Mouse (Mus musculus) stomach, postnatal 0 days (tissue): ENCODE measurements around the gene Gm9732.
"Not testable (repeated sequence)": the region's sequence is repeated elsewhere in the genome, so short reads cannot be mapped to it uniquely, and the experiment has no call there.

Source experiments
- CTCF ChIP-seq: IDR thresholded peaks from 2 replicates; pipeline ENCODE4 v1.5.1; 2016; ENCODE audit warnings: antibody characterized with exemption, low read depth, mild to moderate bottlenecking, moderate library complexity
- EP300 ChIP-seq: optimal IDR thresholded peaks from 2 replicates; pipeline ENCODE3; 2016; ENCODE audit warnings: antibody characterized with exemption

DNA sequence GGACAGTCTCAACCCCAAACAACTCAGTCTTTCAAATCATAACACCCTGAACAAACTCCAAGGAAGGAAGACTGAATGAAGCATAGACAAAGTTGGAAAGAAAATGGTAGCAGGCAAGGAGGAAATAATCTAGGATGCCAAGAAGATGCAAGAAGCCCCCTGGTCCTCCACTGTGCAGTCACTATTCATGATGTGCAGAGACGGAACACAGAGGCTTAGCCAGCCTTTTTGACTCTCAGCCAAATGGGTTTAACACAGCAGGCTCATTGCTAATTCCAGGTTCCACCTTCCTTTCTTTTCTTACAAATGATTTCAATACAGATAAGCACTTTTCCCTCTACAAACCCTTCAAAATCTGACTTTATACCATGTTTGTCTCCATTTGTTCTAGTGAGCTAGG lies 1.7 kb upstream of the Gm9732 start:
- TF ChIP-seq CTCF, EP300: not testable (repeated sequence)
